Mouse (Mus musculus) embryonic fibroblast, embryonic 13.5 days (primary cell): ENCODE measurements around the gene Mrps24.
A peak's percentile ranks its signal among the peaks of the same experiment; 100 is the strongest.

Experiments
- CTCF ChIP-seq: IDR thresholded peaks from 2 replicates; pipeline ENCODE4 v1.5.1; 2011; ENCODE audit warnings: mild to moderate bottlenecking, control low read depth, low read length, moderate library complexity, borderline replicate concordance; ENCODE audit not compliant: insufficient read depth
- POLR2A ChIP-seq: IDR thresholded peaks from 2 replicates; pipeline ENCODE4 v1.6.1; 2011; ENCODE audit warnings: low read depth, mild to moderate bottlenecking, control low read depth, low read length, moderate library complexity

DNA sequence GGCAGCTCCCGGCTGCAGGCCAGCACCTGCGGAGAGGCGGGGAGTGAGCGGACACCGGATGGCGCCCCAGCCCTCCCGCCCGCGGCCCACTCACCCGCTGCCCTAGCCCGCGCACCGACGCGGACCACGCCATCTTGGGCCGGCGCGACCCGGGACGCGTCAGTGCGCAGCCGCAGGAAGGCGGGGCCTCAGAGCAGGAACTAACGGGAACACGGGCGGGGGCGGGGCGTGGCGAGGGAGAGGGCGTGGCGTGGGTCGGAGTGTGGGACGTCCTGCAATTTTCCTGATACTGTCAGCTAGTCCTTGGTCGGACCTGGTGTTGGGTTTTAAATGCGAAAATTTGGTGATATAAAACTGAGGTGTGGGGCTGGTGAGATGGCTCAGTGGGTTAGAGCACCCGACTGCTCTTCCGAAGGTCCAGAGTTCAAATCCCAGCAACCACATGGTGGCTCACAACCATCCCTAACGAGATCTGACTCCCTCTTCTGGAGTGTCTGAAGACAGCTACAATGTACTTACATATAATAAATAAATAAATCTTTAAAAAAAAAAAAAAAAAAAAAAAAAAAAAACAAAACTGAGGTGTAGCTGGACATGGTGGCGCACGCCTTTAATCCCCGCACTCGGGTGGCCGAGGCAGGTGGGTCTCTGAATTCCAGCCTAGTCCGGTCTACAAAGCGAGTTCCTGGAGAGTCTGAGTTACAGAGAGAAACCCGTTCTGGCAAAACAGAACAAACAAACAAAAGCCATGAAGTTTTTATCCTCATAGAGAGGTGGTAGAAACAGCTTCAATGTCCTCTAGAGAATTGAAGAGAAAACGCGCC is 7.7 kb downstream of the Mrps24 start:
- TF ChIP-seq POLR2A (peak; percentile 96), CTCF (no peak)
